Mouse (Mus musculus): Measurements from ENCODE around the gene Cfap65. TPM values are rescaled to one million over a fixed set of nuclear protein-coding genes. Genes with fewer than 3 reads are reported as not detected.
A peak's percentile ranks its signal among the peaks of the same experiment; 100 is the strongest.

The Cfap65 gene
- total RNA-seq (2021), result 1 to 10 TPM; 2.4 to 2.7 TPM
- long read RNA-seq, experiment 1, partial matches to known transcripts, result 1 of 3 reads
- long read RNA-seq, experiment 1, other reads (novel, unspliced or antisense), result 2 of 3 reads
- long read RNA-seq, experiment 2, partial matches to known transcripts, result 0 of 1 reads
- long read RNA-seq, experiment 2, other reads (novel, unspliced or antisense), result 1 of 1 reads

DNA sequence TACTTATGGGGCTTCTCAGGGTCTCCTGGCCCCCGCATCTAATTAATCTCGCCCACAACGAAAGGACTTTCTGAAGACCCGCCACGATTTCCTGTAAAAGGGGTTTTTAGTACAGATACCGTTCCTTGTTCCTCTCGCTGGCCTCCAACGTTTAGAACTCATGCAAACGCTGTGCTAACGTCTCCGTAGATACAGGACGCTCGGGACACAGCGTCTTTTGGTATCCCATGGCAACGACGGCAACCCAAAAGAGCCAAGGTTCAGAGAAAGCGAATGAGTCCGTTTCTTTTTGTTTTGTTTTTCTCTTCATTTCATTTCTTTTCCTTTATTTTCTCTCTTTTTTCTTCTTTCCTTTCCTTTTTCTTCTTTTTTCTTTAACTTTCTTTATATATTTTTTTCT, at the start of gene Cfap65:
Cfap65 (minus strand) TSS at position 198 of the 400 bp plus-strand sequence.
- peak within 1 kb of the TSS; percentile 50 for H3K4me3 ChIP-seq

DNA sequence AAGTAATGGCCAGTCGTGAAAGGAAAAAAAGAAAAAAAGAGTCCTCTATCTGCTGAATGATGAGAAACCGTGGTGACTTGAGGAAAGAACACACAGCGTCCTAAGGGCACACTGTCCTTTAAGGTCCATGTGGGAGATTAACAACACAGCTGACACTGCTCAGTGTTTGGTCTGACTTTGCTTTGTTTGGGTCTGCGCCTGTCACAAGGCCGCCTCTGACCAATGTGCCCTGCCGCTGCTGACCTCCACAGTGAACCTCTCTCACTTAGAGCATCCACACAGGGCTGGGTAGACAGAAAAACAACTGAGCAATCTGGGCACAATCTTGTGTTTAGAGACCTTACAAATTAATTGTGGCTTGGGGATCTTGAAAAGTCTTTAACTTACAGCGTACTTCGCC, 41.6 kb upstream of the Cfap65 start:
- no peak overlapping the region for H3K27ac ChIP-seq
- no peak for TF ChIP-seq CTCF (conservative IDR thresholded peaks at IDR 0.05)
- no peak for DNase-seq (ENCODE audit: low spot score in 2 of 2)
- no peak overlapping the region for H3K4me3 ChIP-seq

More for the DNA sequence above, at the start of gene Cfap65:
- H3K27ac ChIP-seq, result no peak within 1 kb of the TSS
- no peak for TF ChIP-seq CTCF (conservative IDR thresholded peaks at IDR 0.05)
- DNase-seq (ENCODE audit: low spot score in 2 of 2), result peak; percentile 68 to 75

DNA sequence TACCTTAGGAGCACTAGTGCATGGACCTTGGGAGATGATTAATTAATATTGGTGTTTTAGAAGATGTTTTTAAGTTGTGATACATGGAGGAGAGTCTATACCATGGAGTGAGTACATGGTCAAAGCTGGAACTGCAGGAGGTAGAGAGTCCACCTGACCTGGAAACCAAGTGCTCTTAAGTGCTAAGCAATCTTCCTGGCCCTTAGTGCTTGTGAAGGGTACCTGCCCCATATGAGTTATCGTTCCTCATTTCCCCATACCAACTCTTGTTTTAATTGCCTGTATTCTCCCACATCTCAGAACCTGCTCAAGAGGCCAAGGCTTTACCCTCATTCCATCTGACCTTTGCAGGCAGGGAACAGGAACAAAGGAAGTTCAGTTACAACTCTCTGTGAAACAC, 40.5 kb upstream of the Cfap65 start:
- no peak for TF ChIP-seq CTCF (conservative IDR thresholded peaks at IDR 0.05)
- H3K4me3 ChIP-seq, result no peak overlapping the region
- no peak overlapping the region for H3K27ac ChIP-seq
- DNase-seq (ENCODE audit: low spot score in 2 of 2), result no peak

DNA sequence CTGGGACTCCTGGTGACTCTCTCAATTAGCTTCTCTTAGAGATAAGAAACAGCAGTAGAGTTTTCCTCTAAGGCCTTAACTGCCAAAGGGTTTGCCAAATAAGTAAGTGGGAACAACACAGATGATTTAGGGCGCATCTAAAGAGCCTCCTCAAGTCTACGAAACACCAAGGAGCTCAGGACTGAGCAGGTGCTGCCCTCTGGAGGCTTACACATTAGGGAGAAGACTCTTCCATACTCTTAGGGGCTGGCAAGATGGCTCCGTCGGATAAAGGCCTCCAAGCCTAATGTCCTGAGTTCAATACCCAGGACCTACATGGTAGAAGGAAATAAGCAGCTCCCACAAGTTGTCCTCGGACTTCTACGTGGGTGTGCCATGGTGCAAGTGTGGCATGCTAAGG, 38.2 kb upstream of the Cfap65 start:
- no peak for DNase-seq (ENCODE audit: low spot score in 2 of 2)
- no peak overlapping the region for H3K27ac ChIP-seq
- no peak overlapping the region for H3K4me3 ChIP-seq
- peak; percentile 50 for TF ChIP-seq CTCF (conservative IDR thresholded peaks at IDR 0.05)

DNA sequence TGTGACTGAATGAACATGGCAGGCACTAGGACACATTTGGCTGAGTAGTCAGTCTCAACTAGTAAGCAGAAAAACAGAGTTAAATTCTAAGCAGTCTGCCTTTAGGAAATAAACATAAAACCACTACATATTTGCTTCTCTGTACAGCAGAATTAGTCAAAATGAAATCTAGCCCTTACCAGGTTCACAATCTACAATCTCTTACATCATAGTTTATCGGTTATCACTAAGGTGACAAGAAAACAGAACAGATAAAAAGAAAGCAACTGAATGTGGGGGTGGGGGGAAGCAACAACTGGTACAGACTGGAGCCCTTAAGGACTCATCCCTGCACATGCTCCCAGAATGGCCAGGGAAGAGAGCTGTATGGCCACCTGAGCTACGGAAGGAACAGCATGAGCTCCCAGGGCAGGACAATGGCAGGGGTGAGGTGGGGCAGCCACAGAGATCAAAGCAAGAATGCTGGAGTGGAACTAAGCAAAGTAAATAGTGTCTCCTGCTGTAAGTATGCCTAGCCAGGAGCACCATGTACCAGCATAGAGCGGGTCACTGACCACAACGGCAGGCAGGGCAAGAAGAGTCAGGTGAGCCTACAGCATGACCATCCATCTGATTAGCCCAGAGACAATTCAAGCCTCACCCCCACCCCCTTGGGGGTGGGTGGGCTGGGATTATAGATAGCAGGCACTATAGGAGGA, 36.1 kb upstream of the Cfap65 start:
- TF ChIP-seq CTCF (conservative IDR thresholded peaks at IDR 0.05), result no peak
- H3K4me3 ChIP-seq, result no peak overlapping the region
- DNase-seq (ENCODE audit: low spot score in 2 of 2), result no peak
- no peak overlapping the region for H3K27ac ChIP-seq

DNA sequence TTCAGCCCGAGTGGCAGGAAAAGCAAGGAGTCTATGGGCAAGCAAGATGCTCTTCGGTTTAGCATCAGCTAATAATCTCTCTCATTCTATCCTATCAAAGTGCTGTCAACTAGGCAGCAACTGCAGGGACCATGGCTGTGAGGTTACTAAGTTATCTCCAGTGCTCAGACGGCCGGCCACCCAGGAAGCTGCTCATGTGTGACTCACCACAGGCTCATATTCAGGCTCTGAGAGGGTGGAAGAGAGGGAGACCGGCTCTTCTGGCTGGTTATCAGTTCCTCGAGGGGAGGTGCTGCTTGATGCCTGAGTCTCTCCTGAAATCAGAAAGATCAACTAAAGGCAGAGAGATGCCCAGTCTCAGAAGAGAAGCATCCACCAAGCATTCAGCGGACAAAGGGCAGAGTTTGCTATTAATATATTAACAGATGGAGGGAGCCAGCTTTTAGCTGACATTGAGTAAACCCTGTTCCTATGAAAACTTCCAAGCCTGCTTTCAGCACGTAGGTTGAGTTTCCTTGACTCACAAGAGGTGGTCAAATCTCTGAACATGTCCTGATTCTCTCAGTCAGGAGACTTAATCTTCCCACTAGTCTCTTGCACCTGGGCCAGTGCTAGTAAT, 32.7 kb upstream of the Cfap65 start:
- no peak overlapping the region for H3K4me3 ChIP-seq
- no peak overlapping the region for H3K27ac ChIP-seq
- TF ChIP-seq CTCF (conservative IDR thresholded peaks at IDR 0.05), result no peak
- no peak for DNase-seq (ENCODE audit: low spot score in 2 of 2)

DNA sequence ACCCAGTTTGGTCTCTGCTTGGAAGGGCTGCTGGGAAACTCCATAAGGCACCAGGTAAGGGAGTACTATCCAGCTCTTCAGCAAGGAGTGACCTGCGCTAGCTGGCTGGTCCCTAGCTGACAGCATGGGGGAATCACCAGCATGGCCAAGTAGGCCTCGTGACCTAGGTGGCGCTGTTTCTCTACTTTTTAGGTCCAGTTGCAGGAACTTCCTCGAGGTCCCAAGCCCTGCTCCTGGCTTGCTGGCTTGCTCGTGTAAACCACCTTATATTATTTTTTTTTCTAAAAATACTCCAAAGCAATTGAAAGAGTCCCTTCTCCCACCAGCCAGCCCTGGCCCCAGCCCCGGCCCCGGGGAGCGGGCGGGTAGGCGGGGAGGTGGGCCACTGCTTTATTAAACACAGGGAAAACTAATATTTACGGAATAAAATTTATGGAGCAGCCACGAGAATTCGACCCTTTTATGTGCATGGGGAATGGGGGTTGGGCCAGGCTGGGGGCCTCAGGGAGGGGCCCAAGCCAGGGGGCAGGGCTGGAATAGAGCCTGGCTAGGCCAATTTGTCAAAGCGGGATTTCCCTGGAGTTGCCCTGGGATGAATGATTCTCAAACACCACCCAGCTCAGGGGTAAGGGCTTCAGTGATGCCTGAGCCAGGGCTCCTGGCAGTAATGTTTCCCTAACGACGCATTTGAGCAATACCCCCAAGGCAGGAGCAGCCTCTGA, 29.3 kb upstream of the Cfap65 start:
- peak; percentile 86 for TF ChIP-seq CTCF (conservative IDR thresholded peaks at IDR 0.05)
- peak; percentile 46 to 70 for DNase-seq (ENCODE audit: low spot score in 2 of 2)
- Histone ChIP-seq H3K27ac (no peak overlapping the region), H3K4me3 (no peak overlapping the region; the same call in 1 of the 2 replicates)

DNA sequence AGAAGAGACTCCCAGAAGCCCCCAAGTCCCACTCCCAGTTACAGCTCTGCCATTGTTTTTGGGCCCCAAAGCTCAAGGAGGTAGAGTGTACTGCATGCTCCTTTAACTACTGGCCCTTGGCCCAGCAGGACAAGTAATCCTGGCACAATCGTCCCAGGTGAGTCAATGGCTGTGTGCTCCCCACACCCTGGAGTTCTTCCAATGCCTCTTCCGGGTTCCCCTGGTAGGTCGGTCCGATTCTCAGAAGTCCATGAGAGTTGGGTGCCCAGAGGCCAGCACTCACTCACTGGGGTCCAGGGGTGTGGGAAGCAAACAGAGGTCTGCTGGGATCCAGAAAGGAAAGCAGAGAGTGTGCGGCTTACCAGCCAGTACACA, 27.4 kb upstream of the Cfap65 start:
- TF ChIP-seq CTCF (conservative IDR thresholded peaks at IDR 0.05), result no peak
- no peak overlapping the region for H3K27ac ChIP-seq
- no peak overlapping the region for H3K4me3 ChIP-seq
- no peak for DNase-seq (ENCODE audit: low spot score in 2 of 2)

DNA sequence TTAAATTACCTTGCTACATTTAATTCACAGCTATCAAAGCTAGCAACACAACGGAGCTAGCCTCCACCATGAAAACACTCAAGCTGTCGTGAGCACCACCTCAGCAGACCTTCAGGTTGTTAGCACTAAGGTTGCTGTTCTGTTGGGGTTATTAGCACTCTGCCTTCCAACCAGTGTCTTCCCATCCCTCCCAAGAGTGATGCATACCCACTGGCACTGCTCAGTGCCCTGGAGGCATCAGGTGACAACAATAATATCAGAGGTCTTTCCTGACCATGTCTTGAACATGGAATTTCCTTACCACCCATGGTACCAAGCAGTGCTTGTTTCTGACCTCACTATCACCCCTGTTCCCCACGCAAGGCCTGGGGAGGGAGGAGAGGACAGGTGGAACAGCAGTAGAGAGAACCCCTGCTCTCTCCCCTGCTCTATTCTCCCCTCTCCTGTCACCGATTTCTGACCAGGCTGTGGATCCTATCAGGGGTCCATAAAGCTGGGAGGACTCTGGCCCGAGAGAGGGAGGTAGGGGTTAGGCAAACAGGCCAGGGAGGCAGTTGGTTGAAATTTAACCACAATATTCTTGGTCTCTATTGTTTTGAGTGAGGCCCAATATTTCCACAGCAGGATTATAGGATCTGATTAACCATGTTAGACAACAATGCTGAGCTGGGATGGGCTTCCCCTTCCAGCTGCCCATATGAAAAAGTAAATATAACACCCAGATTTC, 26.9 kb upstream of the Cfap65 start:
- Histone ChIP-seq H3K4me3 (no peak overlapping the region), H3K27ac (no peak overlapping the region)
- TF ChIP-seq CTCF (conservative IDR thresholded peaks at IDR 0.05), result no peak
- DNase-seq (ENCODE audit: low spot score in 2 of 2), result no peak

DNA sequence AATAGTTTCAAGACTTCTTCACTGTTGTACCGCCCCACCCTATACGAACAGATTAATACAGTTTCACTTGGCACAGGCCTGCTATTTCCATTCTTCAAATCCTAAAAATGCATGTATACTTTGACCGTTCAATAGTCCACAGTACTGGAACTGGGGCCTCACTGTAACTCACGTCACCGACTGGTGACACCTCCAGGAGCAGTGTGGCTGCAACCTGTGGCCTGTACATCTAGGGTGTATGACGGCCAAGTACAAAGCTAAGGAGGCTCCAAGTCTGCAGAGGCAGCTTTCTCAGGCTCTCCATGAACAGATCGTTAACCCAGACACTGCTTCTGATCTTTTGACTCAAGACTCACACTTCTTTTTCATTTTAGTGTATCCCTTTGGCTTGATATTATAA, 26.3 kb upstream of the Cfap65 start:
- TF ChIP-seq CTCF (conservative IDR thresholded peaks at IDR 0.05), result no peak
- H3K4me3 ChIP-seq, result no peak overlapping the region
- no peak for DNase-seq (ENCODE audit: low spot score in 2 of 2)
- H3K27ac ChIP-seq, result no peak overlapping the region

DNA sequence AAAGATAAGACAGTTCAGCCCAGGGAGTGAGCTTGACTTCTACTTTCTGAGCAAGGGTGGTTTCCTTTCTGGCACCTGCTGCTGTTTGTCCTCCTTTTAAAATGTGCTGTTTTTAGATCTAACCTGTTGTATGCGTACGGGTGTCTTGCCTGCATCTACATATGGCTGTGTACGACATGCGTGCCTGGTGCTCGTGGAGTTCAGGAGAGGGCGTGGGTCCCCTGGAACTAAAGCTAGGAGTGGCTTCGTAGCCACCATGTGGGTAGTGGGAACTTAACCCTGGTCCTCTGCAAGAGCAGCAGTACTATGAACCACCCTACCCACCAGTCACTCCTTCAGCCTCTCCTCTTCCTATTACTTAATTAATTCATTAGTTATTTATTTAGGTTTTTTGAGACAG, 24.7 kb upstream of the Cfap65 start:
- Histone ChIP-seq H3K4me3 (no peak overlapping the region), H3K27ac (no peak overlapping the region)
- TF ChIP-seq CTCF (conservative IDR thresholded peaks at IDR 0.05), result no peak
- no peak for DNase-seq (ENCODE audit: low spot score in 2 of 2)

DNA sequence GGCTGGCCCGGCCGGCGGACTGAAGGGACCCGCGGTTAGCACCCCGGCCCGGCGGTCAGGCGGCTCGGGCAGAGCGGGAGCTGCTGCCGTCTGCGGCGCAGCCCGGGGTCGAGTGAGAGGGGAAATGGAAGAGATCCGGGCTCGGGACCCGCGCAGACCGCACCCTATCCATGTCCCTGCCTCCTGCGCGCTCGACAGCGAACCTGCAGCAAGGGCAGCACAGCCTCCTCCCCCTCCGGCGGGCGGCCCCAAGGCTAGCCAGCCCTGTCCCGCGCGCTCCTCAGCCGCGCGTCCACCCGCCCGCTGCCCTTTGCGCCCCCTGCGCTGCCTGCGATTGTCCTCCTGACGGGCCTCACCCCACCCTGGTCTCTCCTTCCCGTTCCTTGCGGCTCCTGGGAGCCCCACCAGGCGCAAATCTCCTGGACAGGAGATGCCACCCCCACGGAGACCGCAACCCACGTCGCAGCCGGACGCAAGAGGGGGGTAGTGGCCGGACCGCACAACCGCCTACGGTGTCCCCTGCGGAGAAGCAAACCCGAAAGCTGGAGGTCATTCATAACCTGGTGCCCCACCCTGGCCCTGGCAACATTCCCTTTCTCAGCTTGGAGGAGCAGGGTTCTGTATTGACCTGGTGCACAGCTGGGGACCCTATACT, 16.3 kb upstream of the Cfap65 start, which contains the start of gene Ihh:
Ihh (minus strand) TSS at position 117 of the 655 bp plus-strand sequence.
- TF ChIP-seq CTCF (conservative IDR thresholded peaks at IDR 0.05), result no peak
- peak within 1 kb of the TSS; percentile 26 for H3K4me3 ChIP-seq
- no peak for DNase-seq (ENCODE audit: low spot score in 2 of 2)
- H3K27ac ChIP-seq, result no peak within 1 kb of the TSS

Measured in layer of hippocampus, adult 2 months (tissue).